Mouse (Mus musculus) CH12.LX (cell line): Measurements from ENCODE around the gene Cpa2.

ENCODE experiments used
- E2F4 ChIP-seq: IDR thresholded peaks from 2 replicates; pipeline ENCODE4 v1.6.1; 2011; ENCODE audit warnings: low read depth, low read length, improper control_type of control experiment; ENCODE audit not compliant: insufficient replicate concordance
- ETS1 ChIP-seq: conservative IDR thresholded peaks from 2 replicates; pipeline ENCODE4 v1.6.1; 2012; ENCODE audit warnings: low read depth, mild to moderate bottlenecking, inconsistent platforms, low read length, improper control_type of control experiment, moderate library complexity
- MYC ChIP-seq: IDR thresholded peaks from 2 replicates; pipeline ENCODE4 v1.6.1; 2011; ENCODE audit warnings: low read depth, mild to moderate bottlenecking, improper control_type of control experiment, low read length
- POLR2A ChIP-seq: IDR thresholded peaks from 2 replicates; pipeline ENCODE4 v1.6.1; 2011; ENCODE audit warnings: low read depth, mild to moderate bottlenecking, improper control_type of control experiment, low read length
- SMC3 ChIP-seq: IDR thresholded peaks from 2 replicates; pipeline ENCODE4 v1.6.1; 2011; ENCODE audit warnings: low read depth, low read length, improper control_type of control experiment
- UBTF ChIP-seq: IDR thresholded peaks from 2 replicates; pipeline ENCODE4 v1.6.1; 2012; ENCODE audit warnings: low read depth, mild to moderate bottlenecking, inconsistent platforms, low read length, improper control_type of control experiment, moderate library complexity

GRCm38 (mm10) chr6:30546571-30547273, 5.3 kb downstream of the Cpa2 start:
- TF ChIP-seq E2F4: no peak
- TF ChIP-seq SMC3: no peak
- TF ChIP-seq POLR2A: no peak
- no peak for TF ChIP-seq ETS1
- TF ChIP-seq UBTF: no peak
- no peak for TF ChIP-seq MYC
